Mouse (Mus musculus) olfactory bulb, adult 2 months (tissue): Measurements from ENCODE around the gene Fam209. TPM values are rescaled to one million over a fixed set of nuclear protein-coding genes. Genes with fewer than 3 reads are reported as not detected.

Experiments
- H3K27ac ChIP-seq: fragments of 200-500 bp; 2 replicates; pipeline ENCODE4 v1.5.1; 2012; ENCODE audit warnings: low read depth, low read length; ENCODE audit not compliant: insufficient read depth
- H3K4me1 ChIP-seq: fragments of 200-500 bp; 2 replicates; pipeline ENCODE4 v1.6.1; 2012; ENCODE audit warnings: low read length; ENCODE audit not compliant: control insufficient read depth, insufficient read depth
- H3K4me3 ChIP-seq: fragments of 200-500 bp; 2 replicates; pipeline ENCODE4 v1.5.1; 2012; ENCODE audit warnings: mild to moderate bottlenecking, low read depth, low read length, moderate library complexity; ENCODE audit not compliant: insufficient read depth
- CTCF ChIP-seq: fragments of 200-500 bp; IDR thresholded peaks from 2 replicates; pipeline ENCODE4 v1.5.1; 2012; ENCODE audit warnings: low read depth, mild to moderate bottlenecking, low read length, moderate library complexity; ENCODE audit not compliant: insufficient read depth
- POLR2A ChIP-seq: fragments of 200-500 bp; IDR thresholded peaks from 2 replicates; pipeline ENCODE4 v1.6.1; 2012; ENCODE audit warnings: mild to moderate bottlenecking, low read depth, low read length, moderate library complexity; ENCODE audit not compliant: insufficient read depth
- WGBS: fragments of 180-500 bp; shearing (Covaris S2); methylation state at CpG from one replicate; pipeline ENCODE4 v1.1.7; 2018; 5-methylcytosine and 5-hydroxymethylcytosine counted together
- polyA plus RNA-seq: library from polyadenylated mRNA; stranded (reverse); fragments of >200 nt; gene quantifications from 2 replicates; pipeline ENCODE4 v1.2.4, GENCODE M21; 2012; ENCODE audit warnings: low replicate concordance; ENCODE audit not compliant: missing spikeins, insufficient read depth, insufficient read length

Fam209 gene
- polyA plus RNA-seq, 1 experiment = not detected

- TF ChIP-seq POLR2A (no peak), CTCF (no peak)
These were observed 24.0 kb upstream of the Fam209 start for GRCm38 (mm10) chr2:172448329-172448728.

DNA sequence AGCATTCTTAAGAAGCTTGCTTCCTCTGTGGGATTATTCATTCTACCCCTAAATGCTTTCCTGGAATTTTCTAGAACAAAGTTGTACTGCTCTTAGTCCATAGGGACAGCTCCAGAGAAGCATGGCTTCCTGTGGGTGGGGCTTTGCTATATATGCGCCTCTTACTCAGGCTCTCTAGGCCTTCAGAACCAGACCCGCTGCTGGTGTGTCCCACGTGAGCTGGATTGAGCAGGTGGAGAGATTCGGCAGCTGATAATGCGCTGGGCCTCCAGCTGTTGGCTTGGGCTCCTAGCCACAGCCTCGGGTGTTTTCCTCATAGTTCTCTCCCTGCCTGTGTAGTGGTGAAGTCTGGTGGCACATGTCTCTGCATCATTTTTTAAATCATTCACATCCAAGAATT is 21.7 kb upstream of the Fam209 start:
- no peaks in the 10 kb centered on the region for H3K4me1 ChIP-seq
- H3K4me3 ChIP-seq = no peak overlapping the region
- WGBS = 88% methylated on average over 6 of the region's 6 CpGs
- no peak for TF ChIP-seq POLR2A
- no peak for TF ChIP-seq CTCF
- H3K27ac ChIP-seq = no peak overlapping the region

More at GRCm38 (mm10) chr2:172448329-172448728, 24.0 kb upstream of the Fam209 start:
- H3K4me1 ChIP-seq = no peaks in the 10 kb centered on the region
- no peak overlapping the region for H3K4me3 ChIP-seq
- no peak overlapping the region for H3K27ac ChIP-seq
- 91% methylated on average over 4 of the region's 4 CpGs for WGBS

DNA sequence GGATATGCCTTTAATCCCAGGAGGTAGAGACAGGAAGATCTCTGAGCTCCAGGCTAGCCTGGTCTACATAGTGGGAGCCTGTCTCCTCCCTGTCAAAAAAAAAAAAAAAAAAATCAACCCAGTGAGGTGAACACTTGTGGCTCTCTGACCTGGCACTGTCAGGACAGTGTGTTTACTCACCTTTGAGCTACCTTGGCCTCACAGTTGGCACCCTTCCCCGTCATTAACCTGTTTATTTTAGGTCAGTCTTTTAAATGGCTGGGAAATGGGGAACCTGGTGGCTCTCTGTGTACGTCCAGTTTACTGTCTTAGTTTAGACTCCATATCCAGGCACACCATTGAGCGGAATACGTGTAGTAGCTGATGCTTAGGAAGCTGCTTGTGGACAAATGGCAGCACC is 20.3 kb upstream of the Fam209 start:
- no peak for TF ChIP-seq CTCF
- no peak for TF ChIP-seq POLR2A

GRCm38 (mm10) chr2:172452458-172452857 is 19.9 kb upstream of the Fam209 start:
- Histone ChIP-seq H3K4me1 (no peaks in the 10 kb centered on the region), H3K4me3 (no peak overlapping the region), H3K27ac (no peak overlapping the region)
- TF ChIP-seq POLR2A = no peak
- TF ChIP-seq CTCF = no peak
- WGBS = 95% methylated on average over 10 of the region's 10 CpGs

More for the DNA sequence above, 20.3 kb upstream of the Fam209 start:
- Histone ChIP-seq H3K4me3 (no peak overlapping the region), H3K4me1 (no peaks in the 10 kb centered on the region), H3K27ac (no peak overlapping the region)
- WGBS = 96% methylated on average over 4 of the region's 4 CpGs

GRCm38 (mm10) chr2:172458496-172458895 is 13.8 kb upstream of the Fam209 start, which contains the start of gene Gcnt7:
Gene Gcnt7, minus strand, starts transcription at chr2:172458596.
- H3K27ac ChIP-seq = no peak within 1 kb of the TSS
- H3K4me3 ChIP-seq = no peak within 1 kb of the TSS
- TF ChIP-seq POLR2A = no peak
- no peak for TF ChIP-seq CTCF
- H3K4me1 ChIP-seq = no peaks in the 10 kb centered on the region
- 86% methylated on average over 11 of the region's 11 CpGs for WGBS

GRCm38 (mm10) chr2:172460647-172461046 is 11.7 kb upstream of the Fam209 start:
- H3K27ac ChIP-seq = no peak overlapping the region
- H3K4me3 ChIP-seq = no peak overlapping the region
- H3K4me1 ChIP-seq = no peaks in the 10 kb centered on the region
- WGBS = 90% methylated on average over 2 of the region's 2 CpGs
- TF ChIP-seq POLR2A (no peak), CTCF (no peak)

DNA sequence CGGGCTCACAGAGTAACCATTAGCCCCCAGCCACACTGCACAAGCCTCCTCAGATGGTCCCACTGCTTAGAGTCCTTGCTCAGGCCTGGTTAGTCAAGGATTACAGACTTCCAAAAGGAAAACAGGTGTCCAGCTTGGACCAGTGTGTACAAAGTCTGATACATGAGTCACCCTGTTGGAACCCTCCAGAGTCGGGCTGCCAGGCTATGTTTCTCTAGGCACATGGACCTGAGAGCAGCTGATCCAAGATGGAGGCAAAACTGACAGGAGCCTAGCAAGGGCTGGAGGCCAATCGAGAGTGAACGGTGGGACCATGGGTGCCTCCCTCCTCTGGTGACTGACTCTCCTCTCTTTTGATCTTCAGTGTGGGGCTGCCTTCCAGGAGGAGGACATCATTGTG is 9.5 kb upstream of the Fam209 start:
- H3K4me1 ChIP-seq = no peaks in the 10 kb centered on the region
- TF ChIP-seq POLR2A = no peak
- no peak for TF ChIP-seq CTCF
- H3K4me3 ChIP-seq = no peak overlapping the region
- 94% methylated on average over 4 of the region's 4 CpGs for WGBS
- no peak overlapping the region for H3K27ac ChIP-seq

GRCm38 (mm10) chr2:172466427-172467132 is 5.7 kb upstream of the Fam209 start:
- Histone ChIP-seq H3K4me3 (no peak overlapping the region), H3K4me1 (no peaks in the 10 kb centered on the region), H3K27ac (no peak overlapping the region)
- TF ChIP-seq POLR2A = no peak
- TF ChIP-seq CTCF = no peak
- WGBS = 61% methylated on average over 11 of the region's 11 CpGs

DNA sequence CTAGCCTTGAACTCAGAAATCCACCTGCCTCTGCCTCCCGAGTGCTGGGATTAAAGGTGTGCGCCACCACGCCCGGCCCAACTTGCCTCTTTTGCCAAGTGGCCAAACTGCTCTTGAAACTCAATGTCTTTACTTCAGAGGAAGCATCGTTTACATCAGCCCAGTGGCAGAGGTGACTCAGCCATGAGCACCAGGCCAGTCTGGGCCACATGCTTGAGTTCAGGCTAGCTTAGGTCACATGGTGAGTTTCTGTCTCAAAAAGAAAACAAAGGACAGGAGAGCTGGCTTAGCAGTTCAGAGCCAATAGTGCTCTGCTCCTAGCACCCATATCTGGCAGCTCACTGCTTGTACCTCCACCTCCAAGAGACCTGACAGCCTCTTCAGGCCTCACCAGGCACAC is 5.1 kb upstream of the Fam209 start:
- TF ChIP-seq POLR2A = no peak
- TF ChIP-seq CTCF = no peak
- H3K4me3 ChIP-seq = no peak overlapping the region
- H3K27ac ChIP-seq = no peak overlapping the region
- WGBS = 91% methylated on average over 5 of the region's 5 CpGs
- H3K4me1 ChIP-seq = no peaks in the 10 kb centered on the region

DNA sequence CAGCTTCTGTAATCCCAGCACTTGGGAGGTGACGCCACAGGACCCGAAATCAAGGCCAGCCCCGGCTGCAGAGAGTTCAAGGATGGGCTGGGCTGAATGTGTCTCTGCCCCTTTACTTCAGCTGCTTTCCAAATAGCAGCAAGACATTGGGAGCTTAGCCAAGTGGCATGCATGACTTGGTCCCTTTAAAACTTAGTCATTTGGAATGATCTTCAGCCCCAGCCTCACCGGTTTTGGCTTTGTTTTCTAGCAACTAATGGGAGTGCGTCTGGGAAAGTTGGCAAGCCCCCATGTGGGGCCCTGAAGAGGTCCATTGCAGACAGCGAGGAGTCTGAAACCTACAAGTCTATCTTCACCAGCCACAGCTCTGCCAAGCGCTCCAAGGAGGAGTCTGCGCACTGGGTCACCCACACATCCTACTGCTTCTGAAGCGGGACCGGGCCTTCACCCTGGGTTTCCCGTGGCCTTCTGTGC is 3.9 kb upstream of the Fam209 start:
- 59% methylated on average over 11 of the region's 11 CpGs for WGBS
- TF ChIP-seq CTCF (no peak), POLR2A (no peak)
- no peak overlapping the region for H3K4me3 ChIP-seq
- no peak overlapping the region for H3K27ac ChIP-seq
- H3K4me1 ChIP-seq = no peaks in the 10 kb centered on the region
